Mouse (Mus musculus): ENCODE measurements around the gene Snf8. TPM values are rescaled to one million over a fixed set of nuclear protein-coding genes. Genes with fewer than 3 reads are reported as not detected.
A peak's percentile ranks its signal among the peaks of the same experiment; 100 is the strongest.

The Snf8 gene
- total and polyA plus RNA-seq, 2 experiments from 2014 or later: 23.2 to 114 TPM

- H3K9ac ChIP-seq (replicated peaks; ENCODE audit: low read length, poor library complexity, severe bottlenecking): no peak overlapping the region
- peaks cover 18% of the 10 kb centered on the region for H3K36me3 ChIP-seq (ENCODE audit: insufficient read depth, low read length)
- H3K4me2 ChIP-seq (ENCODE audit: low read depth, low read length, poor library complexity, severe bottlenecking): peak overlapping the region; percentile 74
- no peak for TF ChIP-seq CTCF (IDR thresholded peaks at IDR 0.05)
- WGBS: 91% methylated on average over 8 of the region's 9 CpGs
- H3K27me3 ChIP-seq (ENCODE audit: insufficient read depth, low read length): no peaks in the 10 kb centered on the region
- no peaks in the 10 kb centered on the region for H3K4me1 ChIP-seq (ENCODE audit: insufficient read depth, low read length)
- H3K9me3 ChIP-seq (ENCODE audit: low read length): no peaks in the 10 kb centered on the region
- peak overlapping the region; percentile 80; the same call in 1 of the 2 replicates for H3K4me3 ChIP-seq (ENCODE audit: low read depth, low read length)
- DNase-seq (ENCODE audit: low spot score): no peak
- H3K27ac ChIP-seq (ENCODE audit: low read depth, low read length): no peak overlapping the region
- no peak for ATAC-seq (ENCODE audit: low FRiP score)
Observed at GRCm38 (mm10) chr11:96073295-96073993, 38.8 kb downstream of the Snf8 start.

- Histone ChIP-seq H3K4me3 (ENCODE audit: low read depth, low read length) (peak overlapping the region; percentile 80), H3K9me3 (ENCODE audit: low read length) (no peaks in the 10 kb centered on the region), H3K27me3 (ENCODE audit: insufficient read depth, low read length) (no peaks in the 10 kb centered on the region), H3K4me2 (ENCODE audit: low read depth, low read length, poor library complexity, severe bottlenecking) (peak overlapping the region; percentile 74), H3K9ac (replicated peaks; ENCODE audit: low read length, poor library complexity, severe bottlenecking) (peak overlapping the region; percentile 97), H3K4me1 (ENCODE audit: insufficient read depth, low read length) (no peaks in the 10 kb centered on the region), H3K36me3 (ENCODE audit: insufficient read depth, low read length) (peaks cover 16% of the 10 kb centered on the region), H3K27ac (ENCODE audit: low read depth, low read length) (peak overlapping the region; percentile 89)
- WGBS: 31% methylated on average over 17 of the region's 17 CpGs
- no peak for ATAC-seq (ENCODE audit: low FRiP score)
- TF ChIP-seq CTCF (IDR thresholded peaks at IDR 0.05): no peak
- peak; percentile 5 for DNase-seq (ENCODE audit: low spot score)
Observed at GRCm38 (mm10) chr11:96074351-96075176, 39.9 kb downstream of the Snf8 start.

GRCm38 (mm10) chr11:96075177-96075508 lies 40.5 kb downstream of the Snf8 start:
- Histone ChIP-seq H3K27me3 (ENCODE audit: insufficient read depth, low read length) (no peaks in the 10 kb centered on the region), H3K4me3 (ENCODE audit: low read depth, low read length) (peak overlapping the region; percentile 80), H3K4me2 (ENCODE audit: low read depth, low read length, poor library complexity, severe bottlenecking) (peak overlapping the region; percentile 74), H3K36me3 (ENCODE audit: insufficient read depth, low read length) (peaks cover 14% of the 10 kb centered on the region), H3K9ac (replicated peaks; ENCODE audit: low read length, poor library complexity, severe bottlenecking) (peak overlapping the region; percentile 97), H3K9me3 (ENCODE audit: low read length) (no peaks in the 10 kb centered on the region), H3K27ac (ENCODE audit: low read depth, low read length) (peak overlapping the region; percentile 89), H3K4me1 (ENCODE audit: insufficient read depth, low read length) (no peaks in the 10 kb centered on the region)
- no peak for TF ChIP-seq CTCF (IDR thresholded peaks at IDR 0.05)
- ATAC-seq (ENCODE audit: low FRiP score) (peak; percentile 1; the same call in 1 of the 2 replicates), DNase-seq (ENCODE audit: low spot score) (no peak)
- under 1% methylated on average over 15 of the region's 15 CpGs for WGBS

- Histone ChIP-seq H3K9me3 (ENCODE audit: low read length) (no peaks in the 10 kb centered on the region), H3K27ac (ENCODE audit: low read depth, low read length) (peak within 1 kb of the TSS; percentile 89), H3K27me3 (ENCODE audit: insufficient read depth, low read length) (no peaks in the 10 kb centered on the region), H3K36me3 (ENCODE audit: insufficient read depth, low read length) (peaks cover 10% of the 10 kb centered on the region), H3K9ac (replicated peaks; ENCODE audit: low read length, poor library complexity, severe bottlenecking) (peak within 1 kb of the TSS; percentile 97), H3K4me2 (ENCODE audit: low read depth, low read length, poor library complexity, severe bottlenecking) (peak within 1 kb of the TSS; percentile 74), H3K4me1 (ENCODE audit: insufficient read depth, low read length) (no peaks in the 10 kb centered on the region), H3K4me3 (ENCODE audit: low read depth, low read length) (peak within 1 kb of the TSS; percentile 80)
- TF ChIP-seq CTCF (IDR thresholded peaks at IDR 0.05): peak; percentile 54
- peak; percentile 100 for DNase-seq (ENCODE audit: low spot score)
- WGBS: under 1% methylated on average over 37 of the region's 37 CpGs
- peak; percentile 97 for ATAC-seq (ENCODE audit: low FRiP score)
Observed at GRCm38 (mm10) chr11:96075509-96076220, 41.0 kb downstream of the Snf8 start, which contains the start of gene Atp5g1. TSS of gene Atp5g1 (minus strand) at chr11:96075670.

GRCm38 (mm10) chr11:96076221-96077105 lies 41.8 kb downstream of the Snf8 start:
- ATAC-seq (ENCODE audit: low FRiP score): no peak
- H3K9ac ChIP-seq (replicated peaks; ENCODE audit: low read length, poor library complexity, severe bottlenecking): 0 out of 2 replicates have a peak overlapping the region, but pooled peaks have one; percentile 19
- H3K27ac ChIP-seq (ENCODE audit: low read depth, low read length): peak overlapping the region; percentile 84
- H3K4me3 ChIP-seq (ENCODE audit: low read depth, low read length): peak overlapping the region; percentile 25
- peaks cover 6% of the 10 kb centered on the region for H3K36me3 ChIP-seq (ENCODE audit: insufficient read depth, low read length)
- no peak for TF ChIP-seq CTCF (IDR thresholded peaks at IDR 0.05)
- peak overlapping the region; percentile 37 for H3K4me2 ChIP-seq (ENCODE audit: low read depth, low read length, poor library complexity, severe bottlenecking)
- H3K4me1 ChIP-seq (ENCODE audit: insufficient read depth, low read length): no peaks in the 10 kb centered on the region
- no peak for DNase-seq (ENCODE audit: low spot score)
- whole genome bisulfite sequencing: 70% methylated on average over 13 of the region's 13 CpGs
- no peaks in the 10 kb centered on the region for H3K27me3 ChIP-seq (ENCODE audit: insufficient read depth, low read length)
- no peaks in the 10 kb centered on the region for H3K9me3 ChIP-seq (ENCODE audit: low read length)
